Mouse (Mus musculus) olfactory bulb, adult 2 months (tissue): ENCODE measurements around the gene Fahd1.

Source experiments
- CTCF ChIP-seq: fragments of 200-500 bp; IDR thresholded peaks from 2 replicates; pipeline ENCODE4 v1.5.1; 2012; ENCODE audit warnings: low read depth, mild to moderate bottlenecking, low read length, moderate library complexity; ENCODE audit not compliant: insufficient read depth
- POLR2A ChIP-seq: fragments of 200-500 bp; IDR thresholded peaks from 2 replicates; pipeline ENCODE4 v1.6.1; 2012; ENCODE audit warnings: mild to moderate bottlenecking, low read depth, low read length, moderate library complexity; ENCODE audit not compliant: insufficient read depth

- TF ChIP-seq CTCF (no peak), POLR2A (no peak)
Measured at GRCm38 (mm10) chr17:24815256-24815655, 34.9 kb downstream of the Fahd1 start.
